Mouse (Mus musculus): Measurements from ENCODE around the gene Pdlim5. TPM values are rescaled to one million over a fixed set of nuclear protein-coding genes. Genes with fewer than 3 reads are reported as not detected.

Pdlim5 gene
- polyA plus RNA-seq, 1 experiment from 2014 or later: 14.9 TPM

DNA sequence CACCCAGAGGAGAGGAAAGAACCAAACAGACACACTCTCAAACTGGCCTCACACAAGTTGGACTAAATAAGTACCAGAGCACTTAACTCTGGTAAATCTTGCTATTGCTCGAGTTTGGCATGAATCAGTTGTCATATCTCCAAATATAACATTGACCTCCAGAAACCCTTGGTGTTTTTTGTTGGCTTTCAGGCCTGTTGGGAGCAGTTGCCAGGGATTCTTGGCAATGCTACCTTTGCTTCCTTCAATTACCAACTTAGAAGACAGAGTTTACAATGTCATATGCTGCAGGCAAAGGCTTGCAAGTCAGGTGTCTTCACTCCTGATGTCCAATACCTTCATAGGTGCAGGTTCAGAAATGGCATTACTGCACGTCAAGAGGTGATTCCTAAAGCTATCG is 26.0 kb upstream of the Pdlim5 start:
- no peak overlapping the region for H3K27ac ChIP-seq (ENCODE audit: low read length)
- H3K36me3 ChIP-seq (ENCODE audit: control insufficient read depth, insufficient read depth, low read length): no peaks in the 10 kb centered on the region
- H3K4me2 ChIP-seq (ENCODE audit: low read length): no peak overlapping the region
- ATAC-seq: no peak
- H3K27me3 ChIP-seq (ENCODE audit: control insufficient read depth, insufficient read depth, low read depth, low read length): no peaks in the 10 kb centered on the region
- H3K9me3 ChIP-seq (replicated peaks; ENCODE audit: control insufficient read depth, low read length, poor library complexity, severe bottlenecking): no peaks in the 10 kb centered on the region
- 89% methylated on average over 3 of the region's 3 CpGs for WGBS
- no peak overlapping the region for H3K9ac ChIP-seq (ENCODE audit: low read depth, low read length)
- H3K4me1 ChIP-seq (ENCODE audit: control insufficient read depth, insufficient read depth, low read length): no peaks in the 10 kb centered on the region
- H3K4me3 ChIP-seq (ENCODE audit: low read depth, low read length): no peak overlapping the region

DNA sequence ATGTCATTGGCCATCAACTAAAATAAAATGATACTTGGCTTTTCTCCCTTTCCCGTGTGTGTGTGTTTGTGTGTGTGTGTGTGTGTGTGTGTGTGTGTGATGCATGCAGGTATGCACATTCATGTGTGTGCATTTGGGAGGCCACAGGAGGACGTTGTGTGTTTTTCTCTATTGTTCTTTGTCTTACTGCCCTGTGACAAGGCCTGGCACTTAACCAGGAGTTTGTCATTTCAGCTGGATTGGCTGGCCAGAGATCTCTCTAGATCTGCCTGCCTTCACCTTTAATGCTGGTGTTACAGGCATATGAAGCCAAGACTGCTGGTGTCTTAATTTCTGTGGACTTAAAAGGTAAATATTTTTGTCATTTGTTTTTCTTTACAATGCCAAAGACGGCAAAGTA is 22.5 kb upstream of the Pdlim5 start:
- H3K4me1 ChIP-seq (ENCODE audit: control insufficient read depth, insufficient read depth, low read length): no peaks in the 10 kb centered on the region
- H3K36me3 ChIP-seq (ENCODE audit: control insufficient read depth, insufficient read depth, low read length): no peaks in the 10 kb centered on the region
- H3K4me3 ChIP-seq (ENCODE audit: low read depth, low read length): no peak overlapping the region
- no peak overlapping the region for H3K9ac ChIP-seq (ENCODE audit: low read depth, low read length)
- H3K9me3 ChIP-seq (replicated peaks; ENCODE audit: control insufficient read depth, low read length, poor library complexity, severe bottlenecking): no peaks in the 10 kb centered on the region
- H3K27ac ChIP-seq (ENCODE audit: low read length): no peak overlapping the region
- WGBS: 69% methylated on average over 3 of the region's 3 CpGs
- H3K4me2 ChIP-seq (ENCODE audit: low read length): no peak overlapping the region
- H3K27me3 ChIP-seq (ENCODE audit: control insufficient read depth, insufficient read depth, low read depth, low read length): no peaks in the 10 kb centered on the region
- no peak for ATAC-seq

DNA sequence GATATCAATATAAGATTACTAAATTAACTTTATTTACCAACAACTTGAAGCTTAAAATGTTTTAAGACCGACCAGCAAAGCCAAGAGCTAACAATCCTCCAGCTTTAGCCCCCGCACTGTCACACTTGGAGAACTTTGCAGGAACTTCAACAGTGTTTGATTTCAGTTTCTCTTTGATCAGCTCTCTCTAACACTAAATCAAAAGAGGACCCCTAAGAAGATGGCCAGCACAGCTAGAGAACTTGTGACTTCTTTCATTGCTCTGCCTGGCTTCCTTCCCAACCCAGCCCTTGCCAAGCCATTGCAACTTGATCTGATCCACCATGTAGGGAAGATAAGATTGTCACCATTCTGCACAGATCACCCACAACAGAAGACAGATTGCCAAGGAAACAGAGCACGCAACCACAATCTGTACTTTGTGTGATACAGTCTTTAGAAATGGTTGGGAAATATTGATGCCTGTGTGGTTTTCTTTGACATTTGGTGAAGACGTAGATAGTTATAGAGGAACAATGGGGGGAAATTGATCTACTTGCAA is 17.9 kb upstream of the Pdlim5 start:
- 85% methylated on average over 4 of the region's 4 CpGs for WGBS
- H3K9me3 ChIP-seq (replicated peaks; ENCODE audit: control insufficient read depth, low read length, poor library complexity, severe bottlenecking): no peaks in the 10 kb centered on the region
- H3K36me3 ChIP-seq (ENCODE audit: control insufficient read depth, insufficient read depth, low read length): no peaks in the 10 kb centered on the region
- no peak overlapping the region for H3K27ac ChIP-seq (ENCODE audit: low read length)
- H3K9ac ChIP-seq (ENCODE audit: low read depth, low read length): no peak overlapping the region
- no peaks in the 10 kb centered on the region for H3K27me3 ChIP-seq (ENCODE audit: control insufficient read depth, insufficient read depth, low read depth, low read length)
- ATAC-seq: no peak
- H3K4me2 ChIP-seq (ENCODE audit: low read length): no peak overlapping the region
- H3K4me1 ChIP-seq (ENCODE audit: control insufficient read depth, insufficient read depth, low read length): no peaks in the 10 kb centered on the region
- H3K4me3 ChIP-seq (ENCODE audit: low read depth, low read length): no peak overlapping the region

DNA sequence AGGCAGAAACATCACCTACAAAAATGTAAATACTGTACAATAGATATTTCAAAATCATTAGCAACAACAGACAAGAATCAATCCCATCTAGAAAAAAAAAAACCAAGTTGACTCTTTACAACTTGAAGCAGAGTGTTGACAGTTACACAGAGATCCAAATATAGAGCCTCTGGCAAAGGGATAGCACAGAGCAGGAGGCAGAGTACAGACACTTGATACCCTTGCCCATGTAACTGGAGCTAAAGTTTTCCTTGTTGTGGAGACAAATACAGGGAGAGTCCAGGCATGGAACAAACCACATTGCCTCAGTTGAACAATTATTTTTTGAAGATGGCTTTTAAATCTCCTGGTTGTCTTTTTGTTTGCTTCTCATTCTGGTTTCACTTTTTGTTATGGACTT is 15.4 kb upstream of the Pdlim5 start:
- ATAC-seq: no peak
- no peaks in the 10 kb centered on the region for H3K27me3 ChIP-seq (ENCODE audit: control insufficient read depth, insufficient read depth, low read depth, low read length)
- H3K9me3 ChIP-seq (replicated peaks; ENCODE audit: control insufficient read depth, low read length, poor library complexity, severe bottlenecking): no peaks in the 10 kb centered on the region
- H3K36me3 ChIP-seq (ENCODE audit: control insufficient read depth, insufficient read depth, low read length): no peaks in the 10 kb centered on the region
- no peak overlapping the region for H3K27ac ChIP-seq (ENCODE audit: low read length)
- H3K9ac ChIP-seq (ENCODE audit: low read depth, low read length): no peak overlapping the region
- no peak overlapping the region for H3K4me3 ChIP-seq (ENCODE audit: low read depth, low read length)
- no peak overlapping the region for H3K4me2 ChIP-seq (ENCODE audit: low read length)
- H3K4me1 ChIP-seq (ENCODE audit: control insufficient read depth, insufficient read depth, low read length): no peaks in the 10 kb centered on the region

DNA sequence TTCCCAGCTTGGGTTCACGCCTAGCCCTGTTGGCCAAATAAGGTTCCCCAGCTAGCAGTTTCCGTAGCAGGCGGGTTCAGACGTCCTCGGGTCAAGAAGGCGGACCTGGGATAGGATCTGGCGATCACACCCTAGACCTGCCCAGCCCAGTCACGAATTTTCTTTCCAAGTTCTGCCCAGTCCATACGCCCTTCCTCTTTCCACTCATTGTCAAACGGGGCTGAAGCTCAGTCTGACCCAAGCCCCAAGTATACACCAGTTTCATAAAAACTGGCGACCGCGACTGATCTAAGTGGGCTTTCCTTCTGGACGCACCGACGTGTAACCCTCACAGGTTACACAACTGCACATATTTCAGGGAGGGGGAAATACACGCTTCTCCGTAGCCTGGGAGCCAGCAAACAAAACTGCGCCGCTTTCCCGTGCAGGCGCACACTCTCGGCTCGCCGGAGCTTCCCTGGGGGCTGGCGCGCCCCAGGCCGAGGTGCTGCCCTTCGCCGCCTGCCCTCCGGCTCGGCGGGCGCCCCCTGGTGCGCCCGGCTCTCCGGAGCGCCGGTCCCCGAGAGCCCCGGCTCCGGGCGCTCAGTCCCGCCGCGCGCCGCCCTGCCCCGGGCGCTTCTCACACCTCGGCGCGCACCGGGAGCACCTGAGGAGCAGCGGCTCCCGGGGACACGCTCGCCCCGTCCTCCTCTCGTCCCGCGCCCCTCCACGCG is 544 bp downstream of the Pdlim5 start:
- WGBS: under 1% methylated on average over 62 of the region's 64 CpGs
- ATAC-seq: peak; percentile 90
- Histone ChIP-seq H3K9ac (ENCODE audit: low read depth, low read length) (peak overlapping the region; percentile 72), H3K9me3 (replicated peaks; ENCODE audit: control insufficient read depth, low read length, poor library complexity, severe bottlenecking) (no peaks in the 10 kb centered on the region), H3K27me3 (ENCODE audit: control insufficient read depth, insufficient read depth, low read depth, low read length) (no peaks in the 10 kb centered on the region), H3K27ac (ENCODE audit: low read length) (peak overlapping the region; percentile 46), H3K36me3 (ENCODE audit: control insufficient read depth, insufficient read depth, low read length) (no peaks in the 10 kb centered on the region), H3K4me3 (ENCODE audit: low read depth, low read length) (peak overlapping the region; percentile 83), H3K4me1 (ENCODE audit: control insufficient read depth, insufficient read depth, low read length) (peaks cover 8% of the 10 kb centered on the region), H3K4me2 (ENCODE audit: low read length) (peak overlapping the region; percentile 86)

DNA sequence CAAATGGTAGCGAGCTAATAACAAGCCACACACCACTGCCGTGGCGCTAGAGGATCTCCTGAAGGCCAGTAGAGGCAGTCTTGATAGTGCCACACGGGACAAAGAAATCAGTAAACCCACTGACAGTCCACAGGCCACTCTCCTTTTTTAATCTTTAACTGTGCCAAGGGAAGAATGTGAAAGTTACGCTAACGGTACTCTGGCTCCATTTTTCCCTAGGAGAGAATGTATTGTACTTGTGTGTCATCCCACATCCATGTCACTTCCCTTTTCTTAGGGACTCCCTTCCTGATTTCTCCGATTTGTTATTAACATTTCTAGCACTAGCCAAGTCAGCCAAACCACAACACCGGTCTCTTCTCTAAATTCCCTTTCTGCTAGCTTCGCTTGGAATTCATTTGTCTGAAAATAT is 1.5 kb downstream of the Pdlim5 start:
- no peak overlapping the region for H3K9ac ChIP-seq (ENCODE audit: low read depth, low read length)

DNA sequence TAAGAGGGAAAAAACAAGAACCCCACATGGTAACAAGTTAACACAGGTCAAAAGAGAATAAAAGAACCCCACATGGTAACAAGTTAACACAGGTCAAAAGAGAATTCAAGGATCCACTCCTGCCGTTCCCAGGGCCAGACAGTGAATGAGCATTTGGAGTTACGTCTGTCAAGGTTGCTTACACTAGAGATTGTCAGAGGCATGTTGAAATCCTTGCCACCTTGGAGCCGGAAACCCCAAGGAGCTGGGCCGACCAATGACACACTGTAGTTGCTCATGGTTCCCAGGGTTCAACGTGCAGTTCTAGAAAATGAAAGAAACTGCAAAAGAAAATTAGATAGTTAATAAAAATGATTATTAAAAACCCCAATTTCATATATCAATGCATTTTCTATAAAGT is 4.0 kb downstream of the Pdlim5 start:
- H3K9me3 ChIP-seq (replicated peaks; ENCODE audit: control insufficient read depth, low read length, poor library complexity, severe bottlenecking): no peaks in the 10 kb centered on the region
- H3K4me1 ChIP-seq (ENCODE audit: control insufficient read depth, insufficient read depth, low read length): peaks cover 8% of the 10 kb centered on the region
- H3K4me2 ChIP-seq (ENCODE audit: low read length): no peak overlapping the region
- no peak for ATAC-seq
- no peak overlapping the region for H3K9ac ChIP-seq (ENCODE audit: low read depth, low read length)
- no peaks in the 10 kb centered on the region for H3K27me3 ChIP-seq (ENCODE audit: control insufficient read depth, insufficient read depth, low read depth, low read length)
- no peak overlapping the region for H3K4me3 ChIP-seq (ENCODE audit: low read depth, low read length)
- H3K36me3 ChIP-seq (ENCODE audit: control insufficient read depth, insufficient read depth, low read length): no peaks in the 10 kb centered on the region
- no peak overlapping the region for H3K27ac ChIP-seq (ENCODE audit: low read length)
- 58% methylated on average over 5 of the region's 5 CpGs for WGBS

More for the DNA sequence above, 1.5 kb downstream of the Pdlim5 start:
- Histone ChIP-seq H3K4me3 (ENCODE audit: low read depth, low read length) (peak overlapping the region; percentile 83), H3K4me2 (ENCODE audit: low read length) (peak overlapping the region; percentile 86), H3K27me3 (ENCODE audit: control insufficient read depth, insufficient read depth, low read depth, low read length) (no peaks in the 10 kb centered on the region), H3K36me3 (ENCODE audit: control insufficient read depth, insufficient read depth, low read length) (no peaks in the 10 kb centered on the region), H3K27ac (ENCODE audit: low read length) (no peak overlapping the region), H3K9me3 (replicated peaks; ENCODE audit: control insufficient read depth, low read length, poor library complexity, severe bottlenecking) (no peaks in the 10 kb centered on the region), H3K4me1 (ENCODE audit: control insufficient read depth, insufficient read depth, low read length) (peaks cover 8% of the 10 kb centered on the region)
- ATAC-seq: no peak
- 55% methylated on average over 9 of the region's 9 CpGs for WGBS

DNA sequence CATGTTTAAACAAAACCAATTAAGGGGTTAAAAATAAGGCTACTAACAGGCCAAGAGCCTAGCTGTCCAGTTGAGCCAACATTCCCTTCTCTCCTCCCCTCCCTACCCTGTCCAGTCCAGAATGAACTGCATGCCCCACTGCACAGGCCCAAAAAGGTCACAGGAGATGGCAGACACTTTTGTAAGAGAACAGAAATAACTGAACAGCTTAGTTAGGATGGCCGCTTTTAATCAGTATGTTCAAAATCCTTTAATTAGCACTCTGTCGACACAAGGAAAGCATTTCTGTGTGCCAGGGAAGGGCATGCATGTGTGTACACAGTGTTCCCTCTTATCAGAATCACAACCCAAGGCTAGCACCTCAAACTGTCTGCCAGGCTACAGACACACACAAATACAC is 5.2 kb downstream of the Pdlim5 start:
- ATAC-seq: no peak
- H3K4me1 ChIP-seq (ENCODE audit: control insufficient read depth, insufficient read depth, low read length): peaks cover 8% of the 10 kb centered on the region

DNA sequence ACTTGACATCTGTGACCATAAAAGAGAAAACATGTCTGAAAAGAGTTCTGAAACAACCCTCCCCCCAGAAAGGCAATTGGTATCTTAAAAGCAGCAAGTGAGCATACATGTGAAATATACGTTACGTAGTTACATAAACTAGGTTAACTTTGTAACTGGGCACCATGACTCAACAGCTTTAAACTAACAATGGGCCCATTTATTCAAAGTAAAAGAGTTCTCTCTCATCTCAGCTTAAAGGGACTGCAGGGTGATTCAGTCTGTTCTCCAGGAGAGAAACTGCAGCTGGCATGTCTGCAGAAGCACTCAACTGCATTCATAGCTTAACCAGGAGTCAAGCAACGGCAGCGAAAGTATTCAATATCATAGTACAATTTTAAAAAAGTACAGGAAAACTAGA is 7.3 kb downstream of the Pdlim5 start:
- ATAC-seq: no peak
- Histone ChIP-seq H3K4me2 (ENCODE audit: low read length) (no peak overlapping the region), H3K9me3 (replicated peaks; ENCODE audit: control insufficient read depth, low read length, poor library complexity, severe bottlenecking) (no peaks in the 10 kb centered on the region), H3K4me3 (ENCODE audit: low read depth, low read length) (no peak overlapping the region), H3K36me3 (ENCODE audit: control insufficient read depth, insufficient read depth, low read length) (no peaks in the 10 kb centered on the region), H3K4me1 (ENCODE audit: control insufficient read depth, insufficient read depth, low read length) (no peaks in the 10 kb centered on the region), H3K9ac (ENCODE audit: low read depth, low read length) (no peak overlapping the region), H3K27ac (ENCODE audit: low read length) (no peak overlapping the region), H3K27me3 (ENCODE audit: control insufficient read depth, insufficient read depth, low read depth, low read length) (no peaks in the 10 kb centered on the region)
- 57% methylated on average over 4 of the region's 4 CpGs for WGBS

More for the DNA sequence above, 5.2 kb downstream of the Pdlim5 start:
- H3K9ac ChIP-seq (ENCODE audit: low read depth, low read length): no peak overlapping the region
- no peak overlapping the region for H3K27ac ChIP-seq (ENCODE audit: low read length)
- H3K36me3 ChIP-seq (ENCODE audit: control insufficient read depth, insufficient read depth, low read length): no peaks in the 10 kb centered on the region
- H3K27me3 ChIP-seq (ENCODE audit: control insufficient read depth, insufficient read depth, low read depth, low read length): no peaks in the 10 kb centered on the region
- no peak overlapping the region for H3K4me2 ChIP-seq (ENCODE audit: low read length)
- 31% methylated on average over 2 of the region's 2 CpGs for WGBS
- no peak overlapping the region for H3K4me3 ChIP-seq (ENCODE audit: low read depth, low read length)
- no peaks in the 10 kb centered on the region for H3K9me3 ChIP-seq (replicated peaks; ENCODE audit: control insufficient read depth, low read length, poor library complexity, severe bottlenecking)
